Mouse (Mus musculus) embryonic facial prominence, embryonic 13.5 days (tissue): ENCODE results near the gene Zfp617. TPM values are rescaled to one million over a fixed set of nuclear protein-coding genes. Genes with fewer than 3 reads are reported as not detected.

ENCODE experiments used
- ATAC-seq: fragments of 200-750 bp; cut with Nextera tagmentation; 2 replicates; pipeline ENCODE4 v1.8.0; 2017; ENCODE audit warnings: low read depth; ENCODE audit not compliant: insufficient number of reproducible peaks, insufficient read depth, low FRiP score, low TSS enrichment
- H3K27ac ChIP-seq: fragments of 300-500 bp; sonication (generic); 2 replicates; pipeline ENCODE4 v1.5.1; 2015; ENCODE audit warnings: moderate library complexity, mild to moderate bottlenecking, inconsistent platforms
- H3K27me3 ChIP-seq: fragments of 300-500 bp; sonication (generic); 2 replicates; pipeline ENCODE4 v1.6.1; 2015; ENCODE audit warnings: mild to moderate bottlenecking, inconsistent platforms
- H3K36me3 ChIP-seq: fragments of 300-500 bp; sonication (generic); 2 replicates; pipeline ENCODE4 v1.6.1; 2015; ENCODE audit warnings: mild to moderate bottlenecking, inconsistent platforms
- H3K4me1 ChIP-seq: fragments of 300-500 bp; sonication (generic); 2 replicates; pipeline ENCODE4 v1.6.1; 2015; ENCODE audit warnings: inconsistent platforms
- H3K4me2 ChIP-seq: fragments of 300-500 bp; sonication (generic); 2 replicates; pipeline ENCODE4 v1.6.1; 2015; ENCODE audit warnings: moderate library complexity, mild to moderate bottlenecking, inconsistent platforms
- H3K4me3 ChIP-seq: fragments of 300-500 bp; sonication (generic); 2 replicates; pipeline ENCODE4 v1.5.1; 2015; ENCODE audit warnings: mild to moderate bottlenecking, inconsistent platforms
- H3K9ac ChIP-seq: fragments of 300-500 bp; sonication (generic); 2 replicates; pipeline ENCODE4 v1.6.1; 2015; ENCODE audit warnings: mild to moderate bottlenecking, inconsistent platforms
- H3K9me3 ChIP-seq: fragments of 300-500 bp; sonication (generic); 2 replicates; pipeline ENCODE4 v1.6.1; 2016; ENCODE audit warnings: inconsistent platforms
- WGBS: fragments of 180-500 bp; shearing (Covaris S2); methylation state at CpG from one replicate; pipeline ENCODE4 v1.1.7; 2015; ENCODE audit warnings: mixed read lengths; 5-methylcytosine and 5-hydroxymethylcytosine counted together
- polyA plus RNA-seq: library from polyadenylated mRNA; unstranded; fragments of >200 nt; fragmentation: Nextera tagmentation; extraction: Ambion mirVana; gene quantifications from 2 replicates; pipeline ENCODE4 v1.2.1, GENCODE M21; 2015

Gene Zfp617
- polyA plus RNA-seq, 1 experiment from 2014 or later: 25.9 TPM

GRCm38 (mm10) chr8:71954666-71955065, 46.2 kb downstream of the Zfp617 start:
- H3K4me2 ChIP-seq: no peak overlapping the region
- H3K4me1 ChIP-seq: peaks cover 15% of the 10 kb centered on the region

GRCm38 (mm10) chr8:71960483-71960882, 52.0 kb downstream of the Zfp617 start:
- peaks cover 26% of the 10 kb centered on the region for H3K36me3 ChIP-seq
- H3K9ac ChIP-seq: no peak overlapping the region
- no peak overlapping the region for H3K27ac ChIP-seq
- H3K27me3 ChIP-seq: no peaks in the 10 kb centered on the region
- no peak for ATAC-seq
- H3K4me2 ChIP-seq: no peak overlapping the region
- H3K4me1 ChIP-seq: no peaks in the 10 kb centered on the region
- no peak overlapping the region for H3K4me3 ChIP-seq
- peaks cover 11% of the 10 kb centered on the region for H3K9me3 ChIP-seq

More at GRCm38 (mm10) chr8:71954666-71955065, 46.2 kb downstream of the Zfp617 start:
- 96% methylated on average over 9 of the region's 9 CpGs for WGBS
- Histone ChIP-seq H3K27ac (no peak overlapping the region), H3K9me3 (peaks cover 19% of the 10 kb centered on the region), H3K27me3 (no peaks in the 10 kb centered on the region), H3K36me3 (peaks cover 28% of the 10 kb centered on the region), H3K9ac (no peak overlapping the region), H3K4me3 (no peak overlapping the region)
- no peak for ATAC-seq

- no peak for ATAC-seq
- Histone ChIP-seq H3K27me3 (no peaks in the 10 kb centered on the region), H3K4me3 (no peak overlapping the region), H3K4me1 (no peaks in the 10 kb centered on the region), H3K9ac (no peak overlapping the region), H3K36me3 (peaks cover 40% of the 10 kb centered on the region), H3K4me2 (no peak overlapping the region), H3K9me3 (peaks cover 8% of the 10 kb centered on the region), H3K27ac (no peak overlapping the region)
- WGBS: 86% methylated on average over 5 of the region's 5 CpGs
Measured at GRCm38 (mm10) chr8:71961796-71962195, 53.4 kb downstream of the Zfp617 start.

GRCm38 (mm10) chr8:71964051-71964450, 55.6 kb downstream of the Zfp617 start:
- H3K9me3 ChIP-seq: peaks cover 7% of the 10 kb centered on the region; the same call in 1 of the 2 replicates
- no peak for ATAC-seq
- no peak overlapping the region for H3K27ac ChIP-seq
- WGBS: 83% methylated on average over 3 of the region's 3 CpGs
- no peaks in the 10 kb centered on the region for H3K27me3 ChIP-seq
- peaks cover 57% of the 10 kb centered on the region for H3K36me3 ChIP-seq
- H3K4me1 ChIP-seq: no peaks in the 10 kb centered on the region
- no peak overlapping the region for H3K4me2 ChIP-seq
- no peak overlapping the region for H3K4me3 ChIP-seq
- H3K9ac ChIP-seq: no peak overlapping the region

DNA sequence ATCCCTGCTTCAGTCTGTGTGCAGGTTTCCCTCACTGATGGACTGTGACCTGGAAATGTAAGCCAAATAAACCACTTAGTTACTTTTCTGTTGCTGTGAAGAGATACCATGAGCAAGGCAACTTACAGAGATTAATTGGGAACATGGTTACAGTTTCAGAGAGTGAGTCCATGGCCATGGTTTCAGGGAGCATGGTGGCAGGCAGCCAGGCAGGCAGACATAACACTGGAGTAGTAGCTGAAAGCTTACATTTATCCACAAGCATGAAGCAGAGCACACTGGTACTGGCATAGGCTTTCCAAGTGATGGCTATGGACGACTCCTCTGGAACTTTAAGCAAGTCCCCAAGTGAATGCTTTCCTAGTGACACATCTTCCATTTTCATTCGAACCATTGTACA, 56.7 kb downstream of the Zfp617 start:
- Histone ChIP-seq H3K9me3 (peaks cover 7% of the 10 kb centered on the region; the same call in 1 of the 2 replicates), H3K36me3 (peaks cover 66% of the 10 kb centered on the region), H3K27ac (no peak overlapping the region), H3K4me1 (no peaks in the 10 kb centered on the region), H3K9ac (no peak overlapping the region), H3K4me3 (no peak overlapping the region), H3K4me2 (no peak overlapping the region), H3K27me3 (no peaks in the 10 kb centered on the region)
- no peak for ATAC-seq
- WGBS: 95% methylated on average over 2 of the region's 2 CpGs

- Histone ChIP-seq H3K27ac (no peak overlapping the region), H3K4me1 (no peaks in the 10 kb centered on the region), H3K36me3 (peaks cover 70% of the 10 kb centered on the region), H3K27me3 (no peaks in the 10 kb centered on the region), H3K4me3 (no peak overlapping the region), H3K9ac (no peak overlapping the region), H3K9me3 (peaks cover 7% of the 10 kb centered on the region; the same call in 1 of the 2 replicates), H3K4me2 (no peak overlapping the region)
- ATAC-seq: no peak
Measured at GRCm38 (mm10) chr8:71966411-71966810, 58.0 kb downstream of the Zfp617 start.

- Histone ChIP-seq H3K27me3 (no peaks in the 10 kb centered on the region), H3K4me3 (no peak overlapping the region), H3K4me1 (no peaks in the 10 kb centered on the region), H3K4me2 (no peak overlapping the region), H3K27ac (no peak overlapping the region), H3K36me3 (peaks cover 71% of the 10 kb centered on the region), H3K9ac (no peak overlapping the region), H3K9me3 (peaks cover 7% of the 10 kb centered on the region; the same call in 1 of the 2 replicates)
- WGBS: 94% methylated on average over 5 of the region's 5 CpGs
- ATAC-seq: no peak
Measured at GRCm38 (mm10) chr8:71967261-71967660, 58.8 kb downstream of the Zfp617 start.

- Histone ChIP-seq H3K27ac (no peak overlapping the region), H3K9ac (no peak overlapping the region), H3K4me2 (no peak overlapping the region), H3K36me3 (peaks cover 71% of the 10 kb centered on the region), H3K4me1 (no peaks in the 10 kb centered on the region), H3K27me3 (no peaks in the 10 kb centered on the region), H3K9me3 (peaks cover 7% of the 10 kb centered on the region; the same call in 1 of the 2 replicates), H3K4me3 (no peak overlapping the region)
- 79% methylated on average over 6 of the region's 6 CpGs for WGBS
- ATAC-seq: no peak
Measured at GRCm38 (mm10) chr8:71968100-71968499, 59.7 kb downstream of the Zfp617 start.

GRCm38 (mm10) chr8:71968636-71969035, 60.2 kb downstream of the Zfp617 start:
- no peak for ATAC-seq
- WGBS: 76% methylated on average over 6 of the region's 6 CpGs
- H3K4me2 ChIP-seq: no peak overlapping the region
- H3K9me3 ChIP-seq: peaks cover 7% of the 10 kb centered on the region; the same call in 1 of the 2 replicates
- no peaks in the 10 kb centered on the region for H3K27me3 ChIP-seq
- no peaks in the 10 kb centered on the region for H3K4me1 ChIP-seq
- no peak overlapping the region for H3K27ac ChIP-seq
- H3K36me3 ChIP-seq: peaks cover 71% of the 10 kb centered on the region
- no peak overlapping the region for H3K4me3 ChIP-seq
- no peak overlapping the region for H3K9ac ChIP-seq

- no peak overlapping the region for H3K27ac ChIP-seq
- no peaks in the 10 kb centered on the region for H3K9me3 ChIP-seq
- H3K9ac ChIP-seq: no peak overlapping the region
- peaks cover 41% of the 10 kb centered on the region for H3K36me3 ChIP-seq
- H3K4me1 ChIP-seq: no peaks in the 10 kb centered on the region
- ATAC-seq: no peak
- H3K27me3 ChIP-seq: no peaks in the 10 kb centered on the region
- 75% methylated on average over 1 of the region's 1 CpGs for WGBS
- no peak overlapping the region for H3K4me2 ChIP-seq
- H3K4me3 ChIP-seq: no peak overlapping the region
Measured at GRCm38 (mm10) chr8:71971945-71972344, 63.5 kb downstream of the Zfp617 start.

- no peak overlapping the region for H3K9ac ChIP-seq
- no peaks in the 10 kb centered on the region for H3K4me1 ChIP-seq
- no peaks in the 10 kb centered on the region for H3K9me3 ChIP-seq
- no peak overlapping the region for H3K27ac ChIP-seq
- no peak for ATAC-seq
- H3K4me2 ChIP-seq: no peak overlapping the region
- no peak overlapping the region for H3K4me3 ChIP-seq
- 81% methylated on average over 3 of the region's 3 CpGs for WGBS
- peaks cover 19% of the 10 kb centered on the region for H3K36me3 ChIP-seq
- H3K27me3 ChIP-seq: no peaks in the 10 kb centered on the region
Measured at GRCm38 (mm10) chr8:71974211-71974610, 65.8 kb downstream of the Zfp617 start.

- H3K4me3 ChIP-seq: no peak overlapping the region
- H3K27ac ChIP-seq: no peak overlapping the region
- ATAC-seq: no peak
- H3K36me3 ChIP-seq: no peaks in the 10 kb centered on the region
- H3K27me3 ChIP-seq: no peaks in the 10 kb centered on the region
- no peaks in the 10 kb centered on the region for H3K9me3 ChIP-seq
- no peak overlapping the region for H3K4me2 ChIP-seq
- no peak overlapping the region for H3K9ac ChIP-seq
- H3K4me1 ChIP-seq: no peaks in the 10 kb centered on the region
- 77% methylated on average over 2 of the region's 2 CpGs for WGBS
Measured at GRCm38 (mm10) chr8:71981032-71981431, 72.6 kb downstream of the Zfp617 start.

DNA sequence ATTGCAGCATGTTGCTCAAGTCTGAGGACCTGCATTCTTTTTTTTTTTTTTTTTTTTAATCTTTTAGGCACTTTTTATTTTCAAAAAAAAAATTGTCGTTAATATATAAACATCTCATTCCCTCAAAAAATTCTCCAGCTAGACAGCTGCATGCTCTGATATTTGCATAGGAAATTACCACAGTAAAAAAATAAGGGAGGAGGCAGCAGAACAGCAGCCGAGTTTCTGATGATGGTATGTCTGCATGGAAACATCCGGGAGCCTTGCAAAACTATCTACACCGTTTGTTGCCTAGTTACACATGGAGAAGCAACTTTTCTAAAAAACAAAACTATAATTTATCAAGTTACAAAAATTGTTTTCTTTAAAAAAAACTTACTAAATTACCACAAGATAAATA, 73.0 kb downstream of the Zfp617 start:
- no peak overlapping the region for H3K27ac ChIP-seq
- H3K4me3 ChIP-seq: no peak overlapping the region
- H3K4me2 ChIP-seq: no peak overlapping the region
- H3K9ac ChIP-seq: no peak overlapping the region
- H3K9me3 ChIP-seq: no peaks in the 10 kb centered on the region
- WGBS: 76% methylated on average over 4 of the region's 4 CpGs
- no peaks in the 10 kb centered on the region for H3K4me1 ChIP-seq
- no peaks in the 10 kb centered on the region for H3K27me3 ChIP-seq
- ATAC-seq: no peak
- H3K36me3 ChIP-seq: no peaks in the 10 kb centered on the region
